Mouse (Mus musculus) liver, adult 2 months (tissue): Measurements from ENCODE around the gene Spock2. TPM values are rescaled to one million over a fixed set of nuclear protein-coding genes. Genes with fewer than 3 reads are reported as not detected.
"Not testable (repeated sequence)": the region's sequence is repeated elsewhere in the genome, so short reads cannot be mapped to it uniquely, and the experiment has no call there.

ENCODE experiments used
- DNase-seq: peaks from one replicate; pipeline ENCODE4 v3.0.0-alpha.2; 2011; ENCODE audit warnings: low read depth, low spot score; ENCODE audit errors: extremely low read depth
- H3K27ac ChIP-seq: fragments of 200-500 bp; replicated peaks from 2 replicates; pipeline ENCODE4 v1.5.1; 2012; ENCODE audit warnings: low read depth, mild to moderate bottlenecking, control low read depth, inconsistent platforms, low read length; ENCODE audit not compliant: insufficient read depth
- H3K27me3 ChIP-seq: fragments of 200-500 bp; 2 replicates; pipeline ENCODE4 v1.6.1; 2012; ENCODE audit warnings: mild to moderate bottlenecking, moderate library complexity, low read length, inconsistent platforms; ENCODE audit not compliant: control insufficient read depth, insufficient read depth
- H3K36me3 ChIP-seq: fragments of 200-500 bp; 2 replicates; pipeline ENCODE4 v1.6.1; 2012; ENCODE audit warnings: low read length, inconsistent platforms; ENCODE audit not compliant: control insufficient read depth, insufficient read depth
- H3K4me1 ChIP-seq: fragments of 200-500 bp; 2 replicates; pipeline ENCODE4 v1.6.1; 2011; ENCODE audit warnings: low read length; ENCODE audit not compliant: control insufficient read depth, insufficient read depth
- H3K4me3 ChIP-seq: fragments of 200-500 bp; 2 replicates; pipeline ENCODE4 v1.5.1; 2011; ENCODE audit warnings: low read depth, mild to moderate bottlenecking, control low read depth, low read length, moderate library complexity; ENCODE audit not compliant: insufficient read depth
- H3K79me2 ChIP-seq: fragments of 200-500 bp; 2 replicates; pipeline ENCODE4 v1.6.1; 2012; ENCODE audit warnings: inconsistent platforms, mild to moderate bottlenecking, low read length, moderate library complexity; ENCODE audit not compliant: control insufficient read depth, insufficient read depth
- H3K9ac ChIP-seq: fragments of 200-500 bp; 2 replicates; pipeline ENCODE4 v1.6.1; 2012; ENCODE audit warnings: low read depth, mild to moderate bottlenecking, control low read depth, inconsistent platforms, low read length
- CTCF ChIP-seq: fragments of 200-500 bp; IDR thresholded peaks from 2 replicates; pipeline ENCODE4 v1.5.1; 2011; ENCODE audit warnings: low read depth, low read length, control low read depth
- POLR2A ChIP-seq: fragments of 200-500 bp; IDR thresholded peaks from 2 replicates; pipeline ENCODE4 v1.6.1; 2011; ENCODE audit warnings: low read length, control low read depth; ENCODE audit not compliant: insufficient read depth; ENCODE audit errors: extremely low read depth
- WGBS: fragments of 180-500 bp; shearing (Covaris S2); methylation state at CpG from one replicate; pipeline ENCODE4 v1.1.7; 2018; 5-methylcytosine and 5-hydroxymethylcytosine counted together
- polyA plus RNA-seq: library from polyadenylated mRNA; depleted of rRNA; stranded (reverse); fragments of >200 nt; gene quantifications from 2 replicates; pipeline ENCODE4 v1.2.3, GENCODE M21; 2012
- total RNA-seq: library from RNA; depleted of rRNA; stranded (reverse); fragments of >200 nt; gene quantifications from 2 replicates; pipeline ENCODE4 v1.2.3, GENCODE M21; 2014

Spock2 gene
- total and polyA plus RNA-seq, 2 experiments = 0.18 to 0.34 TPM

- no peak for TF ChIP-seq POLR2A
- no peak for TF ChIP-seq CTCF
- Histone ChIP-seq H3K36me3 (no peaks in the 10 kb centered on the region), H3K4me1 (no peaks in the 10 kb centered on the region), H3K79me2 (no peaks in the 10 kb centered on the region), H3K27me3 (no peaks in the 10 kb centered on the region), H3K9ac (no peak overlapping the region), H3K4me3 (no peak overlapping the region), H3K27ac (no peak overlapping the region)
- no peak for DNase-seq
- WGBS = 78% methylated on average over 4 of the region's 4 CpGs
Observed at GRCm38 (mm10) chr10:60130504-60130903, 24.5 kb downstream of the Spock2 start.

DNA sequence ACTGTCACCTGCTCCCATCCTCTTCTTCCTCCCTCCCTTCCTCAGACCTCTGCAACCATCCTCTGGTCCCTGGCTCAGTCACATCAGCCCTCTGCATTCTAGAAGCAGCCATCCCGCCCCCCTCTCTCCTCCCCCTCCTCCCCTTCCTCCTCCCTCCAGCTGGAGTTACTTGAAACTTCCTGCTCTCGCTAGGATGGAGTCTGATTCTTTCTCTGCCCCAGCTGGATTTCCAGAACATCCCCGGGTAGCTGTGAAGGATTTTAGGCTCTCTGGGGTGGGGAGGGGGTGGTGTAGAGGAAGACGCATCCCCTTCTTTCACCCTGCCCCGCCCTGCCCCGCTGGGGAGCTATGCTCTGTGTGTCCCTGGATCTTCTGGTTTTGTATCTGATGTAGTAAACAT is 27.5 kb downstream of the Spock2 start:
- no peaks in the 10 kb centered on the region for H3K4me1 ChIP-seq
- no peaks in the 10 kb centered on the region for H3K27me3 ChIP-seq
- H3K4me3 ChIP-seq = no peak overlapping the region
- H3K9ac ChIP-seq = no peak overlapping the region
- TF ChIP-seq POLR2A = no peak
- no peak for TF ChIP-seq CTCF
- H3K36me3 ChIP-seq = no peaks in the 10 kb centered on the region
- DNase-seq = no peak
- H3K79me2 ChIP-seq = no peaks in the 10 kb centered on the region
- H3K27ac ChIP-seq = no peak overlapping the region
- 45% methylated on average over 6 of the region's 6 CpGs for WGBS

GRCm38 (mm10) chr10:60134201-60134600 is 28.2 kb downstream of the Spock2 start:
- Histone ChIP-seq H3K36me3 (no peaks in the 10 kb centered on the region), H3K9ac (no peak overlapping the region), H3K27me3 (no peaks in the 10 kb centered on the region), H3K4me1 (no peaks in the 10 kb centered on the region), H3K79me2 (no peaks in the 10 kb centered on the region), H3K27ac (no peak overlapping the region), H3K4me3 (no peak overlapping the region)
- no peak for DNase-seq
- no peak for TF ChIP-seq CTCF
- no peak for TF ChIP-seq POLR2A
- WGBS = 54% methylated on average over 9 of the region's 9 CpGs

DNA sequence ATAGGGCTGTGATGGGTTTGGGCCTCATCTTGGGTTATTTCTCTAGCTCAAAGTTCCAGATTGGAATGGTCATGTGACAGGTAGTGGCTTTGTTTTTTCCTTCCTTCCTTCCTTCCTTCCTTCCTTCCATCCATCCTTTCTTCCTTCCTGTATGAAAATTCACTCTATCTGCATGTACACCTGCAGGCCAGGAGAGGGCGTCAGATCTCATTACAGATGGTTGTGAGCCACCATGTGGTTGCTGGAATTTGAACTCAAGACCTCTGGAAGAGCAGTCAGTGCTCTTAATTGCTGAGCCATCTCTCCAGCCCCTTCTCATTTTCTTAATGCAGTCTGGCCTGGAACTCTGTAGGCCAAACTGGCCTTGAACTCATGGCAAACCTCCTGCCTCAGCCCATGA is 30.0 kb downstream of the Spock2 start:
- not testable (repeated sequence) for H3K36me3 ChIP-seq, DNase-seq, H3K4me3 ChIP-seq, H3K27me3 ChIP-seq, H3K4me1 ChIP-seq, H3K27ac ChIP-seq, H3K9ac ChIP-seq, H3K79me2 ChIP-seq
- WGBS = 47% methylated on average over 1 of the region's 1 CpGs

DNA sequence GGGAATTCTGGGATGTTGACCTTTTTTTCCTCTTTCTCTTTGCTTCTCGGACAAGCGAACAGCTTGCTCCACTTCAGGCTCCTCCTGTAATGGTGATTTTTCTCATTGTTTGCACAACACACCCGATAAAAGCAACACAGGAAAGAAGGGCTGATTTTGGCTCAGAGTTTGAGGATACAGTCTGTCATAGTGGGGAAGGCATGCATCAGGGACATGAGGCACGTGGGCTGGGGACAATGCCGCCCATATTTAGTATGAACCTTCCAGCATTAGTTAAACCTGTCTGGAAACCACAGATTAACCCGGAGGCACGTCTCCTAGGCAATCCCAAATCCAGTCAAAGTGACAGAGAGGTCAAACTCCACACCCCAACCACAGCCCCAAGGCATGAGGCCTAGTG is 30.9 kb downstream of the Spock2 start:
- no peak overlapping the region for H3K27ac ChIP-seq
- no peak overlapping the region for H3K9ac ChIP-seq
- TF ChIP-seq CTCF (no peak), POLR2A (no peak)
- no peaks in the 10 kb centered on the region for H3K36me3 ChIP-seq
- H3K27me3 ChIP-seq = no peaks in the 10 kb centered on the region
- H3K4me1 ChIP-seq = no peaks in the 10 kb centered on the region
- 70% methylated on average over 7 of the region's 7 CpGs for WGBS
- DNase-seq = no peak
- H3K4me3 ChIP-seq = no peak overlapping the region
- no peaks in the 10 kb centered on the region for H3K79me2 ChIP-seq

- Histone ChIP-seq H3K4me1 (no peaks in the 10 kb centered on the region), H3K27ac (no peak overlapping the region), H3K9ac (no peak overlapping the region), H3K36me3 (no peaks in the 10 kb centered on the region), H3K4me3 (no peak overlapping the region), H3K79me2 (no peaks in the 10 kb centered on the region), H3K27me3 (no peaks in the 10 kb centered on the region)
- TF ChIP-seq POLR2A = no peak
- no peak for TF ChIP-seq CTCF
- 64% methylated on average over 5 of the region's 5 CpGs for WGBS
- DNase-seq = no peak
Observed at GRCm38 (mm10) chr10:60138680-60139079, 32.7 kb downstream of the Spock2 start.
